Mouse (Mus musculus): ENCODE data around the gene Mpp3.
A peak's percentile ranks its signal among the peaks of the same experiment; 100 is the strongest.

- TF ChIP-seq EP300 (optimal IDR thresholded peaks at IDR 0.05) = no peak
- TF ChIP-seq CTCF (IDR thresholded peaks at IDR 0.05; ENCODE audit: low read depth) = peak; percentile 72
Measured at GRCm38 (mm10) chr11:102068969-102069368, 40.7 kb upstream of the Mpp3 start.

All from stomach, postnatal 0 days (tissue).